In the genomic region with DNA sequence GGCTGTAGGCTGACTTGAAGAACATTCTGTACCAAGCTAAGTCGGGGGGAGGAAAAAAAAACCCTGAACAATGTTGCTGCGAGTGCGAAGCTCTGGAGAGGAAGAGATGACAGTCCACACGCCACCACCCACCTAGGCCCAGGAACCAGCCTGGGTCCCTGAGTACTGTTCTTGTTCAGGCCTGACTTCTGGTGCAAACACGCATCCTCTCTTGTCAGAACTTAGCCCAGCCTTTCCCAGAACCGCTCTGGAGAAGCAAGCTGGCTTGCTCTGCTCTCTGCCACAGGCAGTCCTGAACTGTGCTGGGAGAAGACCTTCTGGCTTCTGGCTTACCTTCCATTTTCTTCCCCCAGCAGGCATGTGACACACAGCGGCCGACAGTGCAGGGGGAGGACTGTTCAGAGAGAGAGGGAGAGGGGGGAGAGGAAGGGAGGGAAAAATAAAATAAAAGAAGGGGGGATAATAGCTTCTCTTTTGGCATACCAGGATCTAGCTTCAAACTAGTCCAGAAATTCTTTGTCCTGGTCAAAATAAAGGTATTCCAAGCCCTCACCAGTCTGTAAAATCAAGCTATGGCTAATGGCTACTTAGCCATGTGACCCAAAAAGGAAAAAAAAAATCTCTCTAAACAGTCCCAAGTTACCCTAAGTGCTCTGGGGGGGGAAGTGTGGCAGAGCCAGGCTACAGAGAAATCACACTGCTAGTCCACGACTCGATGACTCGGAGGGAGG, we compare ENCODE assay signal across 8 mouse cellular contexts. TPM values are rescaled to one million over a fixed set of nuclear protein-coding genes. Genes with fewer than 3 reads are reported as not detected.
DNase-seq lines count a peak whose midpoint lies in the region; ATAC-seq lines count a peak whose summit lies in the region.

No protein-coding gene starts in this region.

- no peaks in the 10 kb centered on the region for H3K36me3 ChIP-seq in neural tube, embryonic 11.5 days (ENCODE audit: control insufficient read depth, insufficient read depth, low read length)
- H3K36me3 ChIP-seq in heart, embryonic 11.5 days (ENCODE audit: control insufficient read depth, insufficient read depth, low read length) = no peaks in the 10 kb centered on the region
- no peaks in the 10 kb centered on the region; the same call in 1 of the 2 replicates for H3K36me3 ChIP-seq in kidney, embryonic 14.5 days (ENCODE audit: control insufficient read depth, insufficient read depth, low read length)
- peaks cover 31% of the 10 kb centered on the region for H3K36me3 ChIP-seq in liver, embryonic 13.5 days
- H3K36me3 ChIP-seq in neural tube, embryonic 14.5 days (ENCODE audit: control insufficient read depth, insufficient read depth, low read length) = no peaks in the 10 kb centered on the region

- peak overlapping the region; percentile 74 for H3K4me2 ChIP-seq in neural tube, embryonic 11.5 days (ENCODE audit: low read depth)
- peak overlapping the region; percentile 77 for H3K4me2 ChIP-seq in heart, embryonic 11.5 days
- H3K4me2 ChIP-seq in kidney, embryonic 14.5 days (replicated peaks; ENCODE audit: low read depth, low read length) = peak overlapping the region; percentile 76
- peak overlapping the region; percentile 95 for H3K4me2 ChIP-seq in liver, embryonic 13.5 days
- H3K4me2 ChIP-seq in neural tube, embryonic 14.5 days (ENCODE audit: low read depth, low read length) = peak overlapping the region; percentile 79

- no peak for DNase-seq in neural tube, embryonic 11.5 days (ENCODE audit: low spot score)
- DNase-seq in neural tube, embryonic 10.5 days (ENCODE audit: extremely low spot score, low spot score) = no peak
- peak; percentile 61 to 70 for DNase-seq in cerebellum, postnatal 25 days
- no peak for DNase-seq in liver, embryonic 13.5 days
- DNase-seq in thymus, postnatal 4 days = peak; percentile 62

- H3K9me3 ChIP-seq in neural tube, embryonic 11.5 days (ENCODE audit: control insufficient read depth, low read length) = no peaks in the 10 kb centered on the region
- no peaks in the 10 kb centered on the region for H3K9me3 ChIP-seq in heart, embryonic 11.5 days (replicated peaks; ENCODE audit: control insufficient read depth, low read length)
- no peaks in the 10 kb centered on the region for H3K9me3 ChIP-seq in kidney, embryonic 14.5 days (ENCODE audit: control insufficient read depth, low read length)
- H3K9me3 ChIP-seq in liver, embryonic 13.5 days (replicated peaks) = no peaks in the 10 kb centered on the region
- H3K9me3 ChIP-seq in neural tube, embryonic 14.5 days (ENCODE audit: control insufficient read depth, low read length) = no peaks in the 10 kb centered on the region

- H3K9ac ChIP-seq in neural tube, embryonic 11.5 days (ENCODE audit: low read length) = peak overlapping the region; percentile 67
- peak overlapping the region; percentile 88 for H3K9ac ChIP-seq in heart, embryonic 11.5 days (ENCODE audit: low read depth, low read length)
- peak overlapping the region; percentile 79 for H3K9ac ChIP-seq in kidney, embryonic 14.5 days (ENCODE audit: low read depth, low read length)
- peak overlapping the region; percentile 86 for H3K9ac ChIP-seq in liver, embryonic 13.5 days
- H3K9ac ChIP-seq in neural tube, embryonic 14.5 days (replicated peaks; ENCODE audit: low read depth, low read length) = peak overlapping the region; percentile 64

- no peaks in the 10 kb centered on the region for H3K27me3 ChIP-seq in neural tube, embryonic 11.5 days (ENCODE audit: control insufficient read depth, insufficient read depth, low read length)
- H3K27me3 ChIP-seq in heart, embryonic 11.5 days (ENCODE audit: control insufficient read depth, insufficient read depth, low read length) = no peaks in the 10 kb centered on the region
- H3K27me3 ChIP-seq in kidney, embryonic 14.5 days (ENCODE audit: control insufficient read depth, insufficient read depth, low read length) = no peaks in the 10 kb centered on the region
- no peaks in the 10 kb centered on the region for H3K27me3 ChIP-seq in liver, embryonic 13.5 days
- H3K27me3 ChIP-seq in neural tube, embryonic 14.5 days (ENCODE audit: control insufficient read depth, insufficient read depth, low read length) = no peaks in the 10 kb centered on the region

- peaks cover 87% of the 10 kb centered on the region for H3K4me1 ChIP-seq in neural tube, embryonic 11.5 days (ENCODE audit: control insufficient read depth, insufficient read depth, low read length)
- peaks cover 98% of the 10 kb centered on the region for H3K4me1 ChIP-seq in heart, embryonic 11.5 days (ENCODE audit: control insufficient read depth, insufficient read depth, low read length)
- H3K4me1 ChIP-seq in kidney, embryonic 14.5 days (ENCODE audit: control insufficient read depth, insufficient read depth, low read length) = peaks cover 95% of the 10 kb centered on the region
- peaks cover 98% of the 10 kb centered on the region for H3K4me1 ChIP-seq in liver, embryonic 13.5 days (replicated peaks)
- H3K4me1 ChIP-seq in neural tube, embryonic 14.5 days (ENCODE audit: control insufficient read depth, insufficient read depth, low read length) = peaks cover 96% of the 10 kb centered on the region

- peak overlapping the region; percentile 98 for H3K27ac ChIP-seq in neural tube, embryonic 11.5 days (ENCODE audit: low read depth, low read length)
- H3K27ac ChIP-seq in heart, embryonic 11.5 days (ENCODE audit: low read depth, low read length) = peak overlapping the region; percentile 100
- peak overlapping the region; percentile 100 for H3K27ac ChIP-seq in kidney, embryonic 14.5 days (ENCODE audit: low read depth, low read length)
- H3K27ac ChIP-seq in liver, embryonic 13.5 days = peak overlapping the region; percentile 100
- peak overlapping the region; percentile 99 for H3K27ac ChIP-seq in neural tube, embryonic 14.5 days (ENCODE audit: low read depth, low read length)

- WGBS in neural tube, embryonic 11.5 days = 27% methylated on average over 11 of the region's 11 CpGs
- WGBS in heart, embryonic 11.5 days (ENCODE audit: insufficient replicate concordance) = 15% methylated on average over 11 of the region's 11 CpGs
- 14% methylated on average over 11 of the region's 11 CpGs for WGBS in kidney, embryonic 14.5 days
- 1% methylated on average over 11 of the region's 11 CpGs for whole genome bisulfite sequencing in liver, embryonic 13.5 days (ENCODE audit: insufficient replicate concordance)
- 13% methylated on average over 11 of the region's 11 CpGs for WGBS in neural tube, embryonic 14.5 days

- ATAC-seq in neural tube, embryonic 11.5 days (ENCODE audit: insufficient read depth, low FRiP score, low TSS enrichment) = no peak
- no peak for ATAC-seq in heart, embryonic 11.5 days (replicated peaks; ENCODE audit: insufficient number of reproducible peaks, low FRiP score, low TSS enrichment)
- ATAC-seq in kidney, embryonic 14.5 days (ENCODE audit: low FRiP score, low TSS enrichment) = no peak
- no peak for ATAC-seq in liver, embryonic 13.5 days (ENCODE audit: low read depth)
- peak; percentile 21; the same call in 1 of the 2 replicates for ATAC-seq in neural tube, embryonic 14.5 days (ENCODE audit: low read depth)

- peak overlapping the region; percentile 32 for H3K4me3 ChIP-seq in neural tube, embryonic 11.5 days (ENCODE audit: low read depth, low read length)
- H3K4me3 ChIP-seq in heart, embryonic 11.5 days (ENCODE audit: low read depth, low read length) = peak overlapping the region; percentile 36
- H3K4me3 ChIP-seq in kidney, embryonic 14.5 days (ENCODE audit: low read length) = peak overlapping the region; percentile 32
- peak overlapping the region; percentile 69 for H3K4me3 ChIP-seq in liver, embryonic 13.5 days (replicated peaks)
- H3K4me3 ChIP-seq in neural tube, embryonic 14.5 days (ENCODE audit: low read depth, low read length) = peak overlapping the region; percentile 31

RNA-seq across cellular contexts. Expression of gene Zmynd8, which starts 14.8 kb away (rescaled TPM):
- 52.9 and 54.5 TPM in 2 replicates for polyA plus RNA-seq in neural tube, embryonic 11.5 days (2014; fragmentation: Nextera tagmentation; extraction: Ambion mirVana)
- 39.6 and 47.6 TPM in 2 replicates for polyA plus RNA-seq in heart, embryonic 11.5 days (2014; fragmentation: Nextera tagmentation; extraction: Ambion mirVana)
- polyA plus RNA-seq in kidney, embryonic 14.5 days (2014; fragmentation: Nextera tagmentation; extraction: Ambion mirVana) = 44.3 and 61.1 TPM in 2 replicates
- polyA plus RNA-seq in liver, embryonic 13.5 days (2015; fragmentation: Nextera tagmentation; extraction: Ambion mirVana) = 26.5 and 28.3 TPM in 2 replicates
- polyA plus RNA-seq in neural tube, embryonic 14.5 days (2014; fragmentation: Nextera tagmentation; extraction: Ambion mirVana) = 63.4 and 69.3 TPM in 2 replicates

Comparison
In these comparisons a context has a peak if more than half of its experiments do, and no peak if none do; other contexts are left out.
1. DNase-seq: peak in cerebellum, postnatal 25 days (2 of 2) and thymus, postnatal 4 days (single experiment); none in neural tube, embryonic 11.5 days (single experiment), neural tube, embryonic 10.5 days (single experiment) and liver, embryonic 13.5 days (single experiment).
2. Peak in every context shown above with its lines, with median percentiles within 50 percentile points of each other: H3K27ac ChIP-seq, H3K4me2 ChIP-seq, H3K4me3 ChIP-seq and H3K9ac ChIP-seq.